In genomic region chr12:84176886-84177765, GRCm38 (mm10) we compare ENCODE assay signal across 8 mouse cellular contexts. TPM values are rescaled to one million over a fixed set of nuclear protein-coding genes. Genes with fewer than 3 reads are reported as not detected.
DNase-seq lines count a peak whose midpoint lies in the region; ATAC-seq and TF ChIP-seq lines count a peak whose summit lies in the region.

No protein-coding gene starts in this region.

- H3K4me1 ChIP-seq in kidney, embryonic 16.5 days (ENCODE audit: insufficient read depth, low read length), result peaks cover 83% of the 10 kb centered on the region
- H3K4me1 ChIP-seq in bone marrow, adult 2 months (ENCODE audit: control insufficient read depth, insufficient read depth, low read length), result peaks cover 36% of the 10 kb centered on the region
- H3K4me1 ChIP-seq in hindbrain, embryonic 12.5 days, result peaks cover 62% of the 10 kb centered on the region
- H3K4me1 ChIP-seq in midbrain, embryonic 10.5 days, result peaks cover 74% of the 10 kb centered on the region

- H3K9me3 ChIP-seq in kidney, embryonic 16.5 days (ENCODE audit: low read length), result no peaks in the 10 kb centered on the region
- H3K9me3 ChIP-seq in hindbrain, embryonic 12.5 days (replicated peaks), result no peaks in the 10 kb centered on the region
- H3K9me3 ChIP-seq in midbrain, embryonic 10.5 days (replicated peaks), result no peaks in the 10 kb centered on the region

- TF ChIP-seq POLR2A in bone marrow, adult 2 months (IDR thresholded peaks at IDR 0.05; ENCODE audit: borderline replicate concordance, control insufficient read depth, low read depth, low read length), result no peak

- 0 out of 2 replicates have a peak overlapping the region, but pooled peaks have one; percentile 76 for H3K4me2 ChIP-seq in kidney, embryonic 16.5 days (replicated peaks; ENCODE audit: low read depth, low read length)
- peak overlapping the region; percentile 66; the same call in 1 of the 2 replicates for H3K4me2 ChIP-seq in hindbrain, embryonic 12.5 days (replicated peaks)

- H3K36me3 ChIP-seq in kidney, embryonic 16.5 days (ENCODE audit: insufficient read depth, low read length), result peaks cover 16% of the 10 kb centered on the region
- H3K36me3 ChIP-seq in hindbrain, embryonic 12.5 days, result peaks cover 16% of the 10 kb centered on the region
- peaks cover 25% of the 10 kb centered on the region for H3K36me3 ChIP-seq in midbrain, embryonic 10.5 days

- TF ChIP-seq CTCF in bone marrow, adult 2 months (IDR thresholded peaks at IDR 0.05; ENCODE audit: control insufficient read depth, insufficient read depth, low read length), result no peak

- no peaks in the 10 kb centered on the region for H3K27me3 ChIP-seq in kidney, embryonic 16.5 days (ENCODE audit: insufficient read depth, low read length)
- no peaks in the 10 kb centered on the region for H3K27me3 ChIP-seq in hindbrain, embryonic 12.5 days
- H3K27me3 ChIP-seq in midbrain, embryonic 10.5 days (ENCODE audit: low read depth, poor library complexity, severe bottlenecking), result no peaks in the 10 kb centered on the region

- ATAC-seq in kidney, embryonic 16.5 days (ENCODE audit: low FRiP score, low TSS enrichment), result no peak
- no peak for ATAC-seq in hindbrain, embryonic 12.5 days (ENCODE audit: low FRiP score)

- H3K9ac ChIP-seq in kidney, embryonic 16.5 days (replicated peaks; ENCODE audit: low read length), result 0 out of 2 replicates have a peak overlapping the region, but pooled peaks have one; percentile 78
- H3K9ac ChIP-seq in hindbrain, embryonic 12.5 days, result peak overlapping the region; percentile 10

- 47% methylated on average over 6 of the region's 6 CpGs for WGBS in kidney, embryonic 16.5 days
- WGBS in bone marrow, adult 2 months, result 20% methylated on average over 6 of the region's 6 CpGs
- WGBS in hindbrain, embryonic 12.5 days, result 37% methylated on average over 6 of the region's 6 CpGs
- WGBS in midbrain, embryonic 10.5 days, result 32% methylated on average over 6 of the region's 6 CpGs

- no peak for DNase-seq in kidney, adult 11 months
- DNase-seq in midbrain, embryonic 10.5 days (ENCODE audit: low spot score), result no peak
- no peak for DNase-seq in adipocyte (ENCODE audit: low spot score)
- DNase-seq in frontal cortex, postnatal 10 days (ENCODE audit: low spot score in 2 of 2), result no peak
- DNase-seq in layer of hippocampus, adult 9-11 months, result no peak

- peak overlapping the region; percentile 92 for H3K27ac ChIP-seq in kidney, embryonic 16.5 days (ENCODE audit: low read length)
- H3K27ac ChIP-seq in bone marrow, adult 2 months (ENCODE audit: control insufficient read depth, insufficient read depth, low read depth, low read length, poor library complexity), result peak overlapping the region; percentile 88
- H3K27ac ChIP-seq in hindbrain, embryonic 12.5 days, result peak overlapping the region; percentile 89
- peak overlapping the region; percentile 92 for H3K27ac ChIP-seq in midbrain, embryonic 10.5 days (replicated peaks)

- H3K4me3 ChIP-seq in kidney, embryonic 16.5 days (ENCODE audit: low read length), result no peak overlapping the region
- no peak overlapping the region for H3K4me3 ChIP-seq in bone marrow, adult 2 months (replicated peaks; ENCODE audit: control insufficient read depth, low read depth, low read length)
- no peak overlapping the region for H3K4me3 ChIP-seq in hindbrain, embryonic 12.5 days
- peak overlapping the region; percentile 56; the same call in 1 of the 2 replicates for H3K4me3 ChIP-seq in midbrain, embryonic 10.5 days

RNA-seq across cellular contexts. Expression of gene Pnma1, which starts 28.8 kb away (rescaled TPM):
- polyA plus RNA-seq in kidney, embryonic 16.5 days (2015; fragmentation: Nextera tagmentation; extraction: Ambion mirVana), result 1.1 and 1.2 TPM in 2 replicates
- 1.8 and 2.8 TPM in 2 replicates for polyA plus RNA-seq in bone marrow, adult 2 months (2011; ENCODE audit: insufficient read depth, insufficient read length, low replicate concordance, missing spikeins)
- polyA plus RNA-seq in hindbrain, embryonic 12.5 days (2016; fragmentation: Nextera tagmentation; extraction: Ambion mirVana), result 3.8 and 4.2 TPM in 2 replicates
- polyA plus RNA-seq in midbrain, embryonic 10.5 days (2016; fragmentation: Nextera tagmentation; extraction: Ambion mirVana), result 2.1 and 3.3 TPM in 2 replicates

RNA-seq across cellular contexts. Expression of gene Elmsan1, which starts 41.6 kb away (rescaled TPM):
- polyA plus RNA-seq in kidney, embryonic 16.5 days (2015; fragmentation: Nextera tagmentation; extraction: Ambion mirVana), result 8.6 and 9.3 TPM in 2 replicates
- polyA plus RNA-seq in bone marrow, adult 2 months (2011; ENCODE audit: insufficient read depth, insufficient read length, low replicate concordance, missing spikeins), result 12.5 and 20.0 TPM in 2 replicates
- polyA plus RNA-seq in hindbrain, embryonic 12.5 days (2016; fragmentation: Nextera tagmentation; extraction: Ambion mirVana), result 7.2 and 8.0 TPM in 2 replicates
- polyA plus RNA-seq in midbrain, embryonic 10.5 days (2016; fragmentation: Nextera tagmentation; extraction: Ambion mirVana), result 5.9 and 6.3 TPM in 2 replicates
